8 mouse cellular contexts compared by ENCODE assay signal in the genomic region with DNA sequence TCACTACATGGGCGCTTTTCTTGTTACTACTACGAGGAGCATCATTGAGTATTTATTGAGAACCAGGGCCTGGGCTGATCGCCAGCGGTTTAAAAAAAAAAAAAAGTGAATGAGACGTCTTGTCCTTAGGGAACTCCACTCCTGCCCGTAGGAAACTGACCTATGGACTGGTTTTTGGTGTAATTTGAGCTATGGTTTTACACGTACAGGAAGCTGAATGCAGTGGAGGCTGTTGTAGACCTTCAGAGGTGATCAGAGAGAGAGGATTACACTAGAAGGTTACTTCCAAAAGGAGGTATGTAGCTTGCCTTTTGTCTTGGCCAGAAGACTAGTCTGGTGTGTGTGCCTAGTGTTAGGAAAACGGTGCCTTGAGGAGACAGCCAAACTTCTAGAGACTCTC. TPM values are rescaled to one million over a fixed set of nuclear protein-coding genes. Genes with fewer than 3 reads are reported as not detected.
DNase-seq lines count a peak whose midpoint lies in the region; ATAC-seq and TF ChIP-seq lines count a peak whose summit lies in the region.

No protein-coding gene starts in this region.

- peak; percentile 41 to 43 for DNase-seq in cerebellum, postnatal 14 days
- no peak for DNase-seq in cerebellum, postnatal 4 days (ENCODE audit: low spot score in 2 of 2)
- peak; percentile 84 for DNase-seq in NIH3T3 (ENCODE audit: low read depth)
- DNase-seq in forebrain, embryonic 14.5 days (ENCODE audit: low spot score), result no peak
- DNase-seq in kidney, adult 2 months, result peak; percentile 67
- peak; percentile 83 for DNase-seq in lung, postnatal 36 days
- no peak for DNase-seq in urinary bladder, adult 2 months (ENCODE audit: low spot score)
- no peak for DNase-seq in layer of hippocampus, postnatal 25 days (ENCODE audit: extremely low spot score in 1 of 2, low spot score in 1 of 2)

- no peaks in the 10 kb centered on the region for H3K27me3 ChIP-seq in forebrain, embryonic 14.5 days (replicated peaks; ENCODE audit: control insufficient read depth, insufficient read depth, low read length)
- no peaks in the 10 kb centered on the region for H3K27me3 ChIP-seq in kidney, adult 2 months (replicated peaks; ENCODE audit: control insufficient read depth, insufficient read depth, low read length)

- H3K4me2 ChIP-seq in forebrain, embryonic 14.5 days (ENCODE audit: low read length), result peak overlapping the region; percentile 58

- no peak; the same call in 1 of the 2 replicates for ATAC-seq in forebrain, embryonic 14.5 days

- peak overlapping the region; percentile 71 for H3K4me3 ChIP-seq in forebrain, embryonic 14.5 days (ENCODE audit: low read depth, low read length)
- peak overlapping the region; percentile 88 for H3K4me3 ChIP-seq in kidney, adult 2 months (ENCODE audit: insufficient read depth, low read depth, low read length)

- no peak for TF ChIP-seq POLR2A in kidney, adult 2 months (IDR thresholded peaks at IDR 0.05; ENCODE audit: low read depth, low read length)

- no peak overlapping the region for H3K27ac ChIP-seq in forebrain, embryonic 14.5 days (ENCODE audit: low read depth, low read length)
- peak overlapping the region; percentile 94 for H3K27ac ChIP-seq in kidney, adult 2 months (ENCODE audit: insufficient read depth, low read depth, low read length)

- H3K9me3 ChIP-seq in forebrain, embryonic 14.5 days (replicated peaks; ENCODE audit: control insufficient read depth, low read length), result no peaks in the 10 kb centered on the region

- H3K36me3 ChIP-seq in forebrain, embryonic 14.5 days (ENCODE audit: control insufficient read depth, insufficient read depth, low read length), result no peaks in the 10 kb centered on the region
- H3K36me3 ChIP-seq in kidney, adult 2 months (ENCODE audit: control insufficient read depth, insufficient read depth, low read length), result no peaks in the 10 kb centered on the region

- no peak for TF ChIP-seq CTCF in kidney, adult 2 months (conservative IDR thresholded peaks at IDR 0.05; ENCODE audit: insufficient read depth, insufficient read length, low read depth, low read length)

- H3K4me1 ChIP-seq in forebrain, embryonic 14.5 days (ENCODE audit: control insufficient read depth, insufficient read depth, low read length), result 0 out of 2 replicates have a peak, but pooled peaks cover 3% of the 10 kb centered on the region
- H3K4me1 ChIP-seq in kidney, adult 2 months (ENCODE audit: control insufficient read depth, insufficient read depth, low read length), result peaks cover 30% of the 10 kb centered on the region

- H3K9ac ChIP-seq in forebrain, embryonic 14.5 days (ENCODE audit: low read length), result peak overlapping the region; percentile 76

- WGBS in forebrain, embryonic 14.5 days, result under 1% methylated on average over 8 of the region's 8 CpGs
- WGBS in kidney, adult 2 months, result under 1% methylated on average over 8 of the region's 8 CpGs

RNA-seq across cellular contexts. Expression of gene Pkig, which starts 0.8 kb away (rescaled TPM):
- 163 and 181 TPM in 2 replicates for polyA plus RNA-seq in forebrain, embryonic 14.5 days (2014; fragmentation: Nextera tagmentation; extraction: Ambion mirVana)
- 100 and 107 TPM in 2 replicates for polyA plus RNA-seq in kidney, adult 2 months (2012; rRNA removed)
- 83.9 and 114 TPM in 2 replicates for polyA plus RNA-seq in urinary bladder, adult 2 months (2012; rRNA removed)
- 10 to 100 TPM; 86.5 to 94.6 TPM for total RNA-seq in layer of hippocampus, postnatal 25 days (2021)

RNA-seq across cellular contexts. Expression of gene Serinc3, which starts 14.0 kb away (rescaled TPM):
- 37.3 and 37.9 TPM in 2 replicates for polyA plus RNA-seq in forebrain, embryonic 14.5 days (2014; fragmentation: Nextera tagmentation; extraction: Ambion mirVana)
- 340 and 357 TPM in 2 replicates for polyA plus RNA-seq in kidney, adult 2 months (2012; rRNA removed)
- 321 and 344 TPM in 2 replicates for polyA plus RNA-seq in urinary bladder, adult 2 months (2012; rRNA removed)
- 100 to 1,000 TPM; 191 to 207 TPM for total RNA-seq in layer of hippocampus, postnatal 25 days (2021)

RNA-seq across cellular contexts. Expression of gene Ttpal, which starts 56.8 kb away (rescaled TPM):
- polyA plus RNA-seq in forebrain, embryonic 14.5 days (2014; fragmentation: Nextera tagmentation; extraction: Ambion mirVana), result 44.8 and 46.7 TPM in 2 replicates
- 11.3 and 12.0 TPM in 2 replicates for polyA plus RNA-seq in kidney, adult 2 months (2012; rRNA removed)
- 22.0 and 22.9 TPM in 2 replicates for polyA plus RNA-seq in urinary bladder, adult 2 months (2012; rRNA removed)
- 10 to 100 TPM; 47.9 to 61.3 TPM for total RNA-seq in layer of hippocampus, postnatal 25 days (2021)

Comparison
In these comparisons a context has a peak if more than half of its experiments do, and no peak if none do; other contexts are left out.
1. DNase-seq: peak in cerebellum, postnatal 14 days (2 of 2), NIH3T3 (single experiment), kidney, adult 2 months (single experiment) and lung, postnatal 36 days (single experiment); none in cerebellum, postnatal 4 days (0 of 2), forebrain, embryonic 14.5 days (single experiment), urinary bladder, adult 2 months (single experiment) and layer of hippocampus, postnatal 25 days (0 of 2).